Mouse (Mus musculus) stomach, embryonic 14.5 days (tissue): ENCODE measurements around the gene Tns1. TPM values are rescaled to one million over a fixed set of nuclear protein-coding genes. Genes with fewer than 3 reads are reported as not detected.

ENCODE experiments used
- ATAC-seq: fragments of 200-750 bp; cut with Nextera tagmentation; 2 replicates; pipeline ENCODE4 v1.8.0; 2017; ENCODE audit warnings: low read depth, moderate TSS enrichment; ENCODE audit not compliant: insufficient number of reproducible peaks, insufficient read depth, low FRiP score
- H3K27ac ChIP-seq: fragments of 300-500 bp; sonication (generic); 2 replicates; pipeline ENCODE4 v1.5.1; 2014; ENCODE audit warnings: mild to moderate bottlenecking, low read length, moderate library complexity, mixed read lengths
- H3K27me3 ChIP-seq: fragments of 300-500 bp; sonication (generic); 2 replicates; pipeline ENCODE4 v1.6.1; 2014; ENCODE audit warnings: low read length, control low read depth, mixed read lengths; ENCODE audit not compliant: control insufficient read depth, insufficient read depth
- H3K36me3 ChIP-seq: fragments of 300-500 bp; sonication (generic); 2 replicates; pipeline ENCODE4 v1.6.1; 2014; ENCODE audit warnings: mild to moderate bottlenecking, control low read depth, low read length, moderate library complexity, mixed read lengths; ENCODE audit not compliant: control insufficient read depth, insufficient read depth
- H3K4me1 ChIP-seq: fragments of 300-500 bp; sonication (generic); 2 replicates; pipeline ENCODE4 v1.6.1; 2014; ENCODE audit warnings: low read length, control low read depth, mixed read lengths; ENCODE audit not compliant: control insufficient read depth, insufficient read depth
- H3K4me2 ChIP-seq: fragments of 300-500 bp; sonication (generic); replicated peaks from 2 replicates; pipeline ENCODE4 v1.6.1; 2014; ENCODE audit warnings: low read depth, low read length, control low read depth
- H3K4me3 ChIP-seq: fragments of 300-500 bp; sonication (generic); 2 replicates; pipeline ENCODE4 v1.5.1; 2014; ENCODE audit warnings: low read depth, low read length, control low read depth
- H3K9ac ChIP-seq: fragments of 300-500 bp; sonication (generic); replicated peaks from 2 replicates; pipeline ENCODE4 v1.6.1; 2014; ENCODE audit warnings: low read depth, mild to moderate bottlenecking, control low read depth, low read length, moderate library complexity, mixed read lengths
- H3K9me3 ChIP-seq: fragments of 300-500 bp; sonication (generic); 2 replicates; pipeline ENCODE4 v1.6.1; 2016; ENCODE audit warnings: low read depth, low read length, control low read depth; ENCODE audit not compliant: control insufficient read depth
- WGBS: fragments of 180-500 bp; shearing (Covaris S2); extraction: QIAGEN DNeasy Blood & Tissue Kit; methylation state at CpG from one replicate; pipeline ENCODE4 v1.1.7; 2014; 5-methylcytosine and 5-hydroxymethylcytosine counted together
- polyA plus RNA-seq: library from polyadenylated mRNA; unstranded; fragments of >200 nt; fragmentation: Nextera tagmentation; extraction: Ambion mirVana; gene quantifications from 2 replicates; pipeline ENCODE4 v1.2.1, GENCODE M21; 2014

Tns1 gene
- polyA plus RNA-seq, 1 experiment from 2014 or later: 35.3 TPM

DNA sequence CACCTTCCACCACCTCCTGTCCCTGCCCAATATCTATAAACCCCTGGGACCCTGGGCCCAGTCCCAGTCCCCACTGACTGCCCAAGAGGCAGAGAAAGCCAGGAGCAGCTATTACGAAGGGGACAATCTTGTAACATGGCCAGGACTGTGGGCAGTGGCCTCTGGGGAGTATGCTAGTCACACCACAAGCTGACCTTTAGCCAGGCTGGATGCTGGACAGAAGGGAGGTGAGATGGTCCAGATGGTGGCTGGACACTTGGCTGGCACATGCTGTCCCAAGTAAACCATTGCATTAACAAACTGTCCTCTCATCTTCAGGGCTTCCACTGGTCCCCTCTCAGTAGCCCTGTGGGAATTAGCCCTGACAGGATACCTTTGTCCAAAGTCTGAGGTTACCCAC, 79.8 kb downstream of the Tns1 start:
- no peaks in the 10 kb centered on the region for H3K27me3 ChIP-seq
- H3K9me3 ChIP-seq: no peaks in the 10 kb centered on the region
- H3K9ac ChIP-seq: no peak overlapping the region
- 80% methylated on average over 1 of the region's 1 CpGs for WGBS
- no peak overlapping the region for H3K4me3 ChIP-seq
- no peak overlapping the region for H3K4me2 ChIP-seq
- ATAC-seq: no peak
- no peaks in the 10 kb centered on the region for H3K36me3 ChIP-seq
- H3K27ac ChIP-seq: no peak overlapping the region
- H3K4me1 ChIP-seq: peaks cover 36% of the 10 kb centered on the region

DNA sequence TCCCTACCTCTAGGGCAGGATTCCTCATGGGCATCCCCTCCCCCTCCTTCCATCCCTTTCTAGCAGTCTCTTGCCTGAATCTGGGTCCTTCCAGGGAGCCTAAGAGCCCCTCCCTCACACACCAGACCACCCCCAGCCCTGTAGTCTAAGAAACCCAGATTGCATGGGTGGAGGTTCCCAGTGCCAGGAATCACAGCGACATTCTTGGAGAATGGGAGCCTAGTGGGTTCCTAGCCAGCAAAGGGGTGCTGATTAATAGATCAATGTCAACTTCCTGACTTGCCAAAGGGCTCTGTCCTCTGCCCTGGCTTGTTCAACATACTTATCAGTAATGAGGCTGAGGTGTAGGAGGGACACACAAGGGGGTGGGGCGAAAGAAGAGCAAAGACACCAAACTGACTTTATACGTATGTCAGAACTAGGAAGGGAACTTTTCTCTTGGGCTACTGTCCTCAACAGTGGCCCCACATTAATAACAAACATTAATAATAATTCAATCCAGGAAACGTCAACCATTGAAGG, 80.6 kb downstream of the Tns1 start:
- Histone ChIP-seq H3K27me3 (no peaks in the 10 kb centered on the region), H3K4me3 (no peak overlapping the region), H3K4me2 (no peak overlapping the region), H3K9me3 (no peaks in the 10 kb centered on the region), H3K36me3 (no peaks in the 10 kb centered on the region), H3K9ac (no peak overlapping the region), H3K27ac (peak overlapping the region; percentile 11; the same call in 1 of the 2 replicates), H3K4me1 (peaks cover 36% of the 10 kb centered on the region)
- ATAC-seq: no peak
- 45% methylated on average over 4 of the region's 4 CpGs for WGBS

DNA sequence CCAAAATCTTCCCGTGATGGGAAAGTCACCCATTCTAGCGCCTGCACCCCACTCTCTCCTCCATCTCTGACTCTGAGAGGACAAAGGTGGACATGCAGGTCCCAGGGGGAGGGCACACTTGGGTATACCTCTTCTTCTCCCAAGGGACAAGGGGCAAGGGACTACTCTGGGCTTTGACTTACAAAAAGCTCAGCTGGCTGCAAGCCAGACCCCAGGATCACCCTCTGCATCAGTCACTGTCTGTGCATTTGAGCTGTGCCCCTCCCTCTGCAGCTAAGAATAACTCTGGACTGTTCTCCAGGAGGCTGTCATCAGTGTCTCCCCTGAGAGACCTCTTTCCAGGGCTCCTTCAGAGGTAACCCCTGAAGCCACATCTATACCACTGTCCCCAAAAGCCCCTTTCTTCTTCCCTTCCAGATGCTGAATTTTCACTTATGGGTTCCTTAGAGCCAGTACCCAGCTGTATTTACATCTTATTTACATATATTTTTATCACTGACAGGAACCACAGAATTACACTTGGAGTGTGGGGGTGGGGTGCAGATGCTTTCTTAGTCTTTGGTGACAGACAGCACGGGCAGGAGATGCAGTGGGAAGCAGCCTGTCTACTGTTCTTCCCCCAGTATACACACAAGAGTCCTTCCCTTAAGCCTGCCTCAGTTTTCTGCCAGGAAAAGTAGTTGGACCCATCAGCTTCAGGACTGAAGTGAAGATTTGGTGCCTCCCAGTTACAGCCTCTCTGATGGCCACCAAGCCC, 81.4 kb downstream of the Tns1 start:
- peak overlapping the region; percentile 11; the same call in 1 of the 2 replicates for H3K27ac ChIP-seq
- no peak overlapping the region for H3K9ac ChIP-seq
- H3K4me2 ChIP-seq: no peak overlapping the region
- WGBS: 44% methylated on average over 3 of the region's 3 CpGs
- no peaks in the 10 kb centered on the region for H3K36me3 ChIP-seq
- H3K4me3 ChIP-seq: no peak overlapping the region
- peaks cover 36% of the 10 kb centered on the region for H3K4me1 ChIP-seq
- H3K27me3 ChIP-seq: no peaks in the 10 kb centered on the region
- ATAC-seq: no peak
- no peaks in the 10 kb centered on the region for H3K9me3 ChIP-seq

DNA sequence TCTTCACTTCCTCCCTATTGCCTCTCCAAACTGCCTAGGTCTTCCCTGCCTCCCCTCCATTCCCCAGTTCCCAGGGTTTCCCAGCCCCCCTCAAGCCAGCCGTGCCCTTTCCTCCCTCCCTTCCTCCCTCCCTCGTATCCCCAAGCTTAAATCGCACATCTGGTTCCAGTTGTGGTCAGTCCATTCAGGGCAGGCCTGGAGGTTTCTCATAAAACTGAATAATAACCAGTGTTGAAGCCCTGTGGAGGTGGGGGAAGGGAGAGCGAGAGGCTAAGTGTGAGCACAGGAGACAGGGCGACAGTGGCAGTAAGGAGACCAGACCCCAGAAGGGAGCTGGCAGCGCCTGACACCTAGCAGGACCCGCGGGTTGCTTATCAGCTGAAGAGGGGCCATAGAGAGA, 82.6 kb downstream of the Tns1 start:
- peaks cover 40% of the 10 kb centered on the region for H3K4me1 ChIP-seq
- H3K4me3 ChIP-seq: no peak overlapping the region
- H3K4me2 ChIP-seq: no peak overlapping the region
- H3K9me3 ChIP-seq: no peaks in the 10 kb centered on the region
- H3K9ac ChIP-seq: no peak overlapping the region
- no peaks in the 10 kb centered on the region for H3K27me3 ChIP-seq
- H3K27ac ChIP-seq: no peak overlapping the region
- WGBS: 25% methylated on average over 8 of the region's 8 CpGs
- ATAC-seq: no peak
- no peaks in the 10 kb centered on the region for H3K36me3 ChIP-seq

DNA sequence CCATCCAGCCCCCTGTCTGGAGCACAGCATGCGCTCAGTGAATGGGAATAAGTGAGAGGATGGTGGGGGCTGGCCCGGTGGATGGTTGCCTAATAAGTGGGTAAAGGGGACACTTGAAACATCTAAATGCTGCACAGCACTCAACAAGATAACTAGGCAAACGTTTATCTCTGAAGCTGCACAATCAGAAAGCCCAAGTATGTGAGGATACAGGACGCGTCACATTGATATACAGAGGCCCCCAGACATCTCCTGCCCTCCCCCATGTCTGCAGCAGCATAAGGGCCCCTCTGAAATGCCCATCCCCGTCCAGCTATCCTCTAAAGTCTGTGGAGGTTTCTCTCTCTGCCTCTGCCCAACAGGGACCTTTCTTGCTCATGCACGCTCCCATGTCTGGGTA, 83.1 kb downstream of the Tns1 start:
- Histone ChIP-seq H3K4me1 (peaks cover 45% of the 10 kb centered on the region), H3K9ac (no peak overlapping the region), H3K36me3 (no peaks in the 10 kb centered on the region), H3K4me3 (no peak overlapping the region), H3K27ac (no peak overlapping the region), H3K27me3 (no peaks in the 10 kb centered on the region), H3K4me2 (no peak overlapping the region), H3K9me3 (no peaks in the 10 kb centered on the region)
- no peak for ATAC-seq
- WGBS: 62% methylated on average over 7 of the region's 7 CpGs

DNA sequence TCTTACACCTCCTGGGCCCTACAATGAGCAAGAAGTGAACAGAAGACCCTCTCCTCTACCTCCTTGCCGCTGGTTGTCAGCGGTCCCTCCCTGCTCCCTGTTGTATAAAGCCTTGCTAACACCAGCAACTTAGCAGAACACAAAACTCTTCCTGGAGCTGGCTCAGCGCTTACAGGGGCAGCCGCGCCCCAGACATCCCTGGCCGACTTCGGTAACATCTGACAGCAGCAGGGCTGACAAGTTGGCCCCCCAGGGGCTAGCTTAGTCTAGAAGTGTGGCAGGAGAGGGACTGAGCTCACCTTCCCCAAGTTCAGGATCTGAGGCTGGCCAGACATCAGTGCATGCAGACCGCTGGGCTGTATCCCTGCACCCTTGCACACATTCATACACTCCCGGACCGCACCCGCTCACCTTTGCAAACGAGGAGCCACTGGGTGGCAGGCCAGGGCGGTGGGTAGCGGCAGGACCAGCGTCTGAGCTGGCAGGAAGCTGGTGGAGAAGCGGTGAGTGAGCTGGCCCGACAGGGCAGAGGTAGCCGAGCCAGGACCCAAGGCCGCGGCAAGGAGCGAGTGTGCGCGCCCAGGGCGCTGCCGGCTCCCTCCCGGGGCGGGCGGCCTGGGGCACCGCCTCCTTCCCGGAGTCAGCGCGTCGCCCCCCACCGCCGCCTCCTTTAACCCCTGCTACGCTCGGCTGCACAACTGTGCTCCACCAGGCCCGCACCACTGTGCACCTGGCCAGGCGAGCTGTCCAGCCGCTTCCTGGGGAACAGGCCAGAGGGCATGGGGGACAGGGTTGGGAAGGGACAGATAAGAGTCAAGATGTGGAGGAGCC, 87.5 kb downstream of the Tns1 start:
- peak overlapping the region; percentile 21; the same call in 1 of the 2 replicates for H3K27ac ChIP-seq
- no peaks in the 10 kb centered on the region for H3K36me3 ChIP-seq
- ATAC-seq: peak; percentile 64; the same call in 1 of the 2 replicates
- no peaks in the 10 kb centered on the region for H3K27me3 ChIP-seq
- H3K9ac ChIP-seq: peak overlapping the region; percentile 25; the same call in 1 of the 2 replicates
- peak overlapping the region; percentile 75 for H3K4me2 ChIP-seq
- H3K9me3 ChIP-seq: no peaks in the 10 kb centered on the region
- WGBS: 2% methylated on average over 37 of the region's 40 CpGs
- H3K4me3 ChIP-seq: peak overlapping the region; percentile 48
- H3K4me1 ChIP-seq: peaks cover 24% of the 10 kb centered on the region

DNA sequence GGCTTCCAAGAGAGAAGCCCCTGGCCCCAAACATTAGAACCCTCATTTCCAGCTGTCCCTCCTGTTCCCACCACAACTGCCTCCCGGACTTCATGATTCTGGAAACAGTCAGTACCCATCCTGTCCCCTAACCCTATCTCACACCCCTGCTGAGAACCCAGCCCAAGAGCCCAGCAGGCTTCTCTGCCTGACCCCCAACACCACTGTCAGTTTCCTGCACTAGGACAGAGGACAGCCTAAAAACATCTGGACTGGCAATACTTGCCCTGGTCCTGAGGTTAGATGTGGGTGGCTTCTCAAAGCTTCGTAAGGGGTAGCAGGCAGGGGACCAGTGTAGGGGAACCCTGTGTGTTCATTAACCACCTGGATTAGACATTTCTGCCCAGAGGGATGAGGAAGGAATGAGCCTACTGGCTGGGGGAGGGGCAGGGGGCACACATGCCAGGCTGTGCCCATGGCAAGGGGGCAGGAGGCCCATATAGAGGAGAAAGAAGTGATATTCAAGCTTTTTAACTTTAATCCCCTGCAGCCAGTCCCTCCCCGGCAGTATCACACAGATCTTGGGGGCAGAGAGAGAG, 88.2 kb downstream of the Tns1 start:
- H3K9me3 ChIP-seq: no peaks in the 10 kb centered on the region
- H3K36me3 ChIP-seq: no peaks in the 10 kb centered on the region
- WGBS: 46% methylated on average over 3 of the region's 3 CpGs
- H3K4me2 ChIP-seq: peak overlapping the region; percentile 75
- peak overlapping the region; percentile 21; the same call in 1 of the 2 replicates for H3K27ac ChIP-seq
- no peaks in the 10 kb centered on the region for H3K27me3 ChIP-seq
- peak overlapping the region; percentile 25; the same call in 1 of the 2 replicates for H3K9ac ChIP-seq
- peak overlapping the region; percentile 48 for H3K4me3 ChIP-seq
- ATAC-seq: no peak
- peaks cover 25% of the 10 kb centered on the region for H3K4me1 ChIP-seq

DNA sequence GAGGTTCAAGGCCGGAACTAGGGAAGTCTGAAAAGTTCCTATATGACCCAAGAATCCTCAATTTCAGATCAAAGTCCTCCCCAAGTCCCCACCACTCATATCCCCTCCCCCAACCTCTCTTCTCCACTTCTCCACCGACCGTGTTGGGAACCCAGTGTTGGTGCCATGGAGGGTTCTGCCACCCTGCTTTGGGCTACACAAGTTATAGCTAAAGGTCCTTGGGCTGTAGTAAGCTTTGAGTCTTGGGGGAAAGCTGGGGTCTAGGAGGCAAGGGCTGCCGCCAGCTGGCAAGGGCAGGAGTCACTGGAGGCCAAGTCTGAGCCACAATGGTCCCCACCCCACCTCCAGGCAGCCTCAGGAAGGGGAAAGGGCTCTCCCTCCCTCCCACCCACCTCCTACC, 88.8 kb downstream of the Tns1 start:
- H3K4me2 ChIP-seq: peak overlapping the region; percentile 75
- H3K27me3 ChIP-seq: no peaks in the 10 kb centered on the region
- ATAC-seq: no peak
- WGBS: 71% methylated on average over 4 of the region's 4 CpGs
- no peak overlapping the region for H3K27ac ChIP-seq
- no peaks in the 10 kb centered on the region for H3K36me3 ChIP-seq
- H3K4me3 ChIP-seq: peak overlapping the region; percentile 48; the same call in 1 of the 2 replicates
- no peaks in the 10 kb centered on the region for H3K9me3 ChIP-seq
- H3K4me1 ChIP-seq: peaks cover 29% of the 10 kb centered on the region
- H3K9ac ChIP-seq: no peak overlapping the region
